Mouse (Mus musculus) Patski (cell line): Measurements from ENCODE around the gene Fank1. TPM values are rescaled to one million over a fixed set of nuclear protein-coding genes. Genes with fewer than 3 reads are reported as not detected.
A peak's percentile ranks its signal among the peaks of the same experiment; 100 is the strongest.

Experiments used
- ATAC-seq: fragments of 100-300 bp; one replicate; pipeline ENCODE4 v1.8.0; 2021
- CTCF ChIA-PET: fragments of 350-600 bp; sonication (Branson Sonifier 250); formaldehyde crosslinking; loops from one replicate; lab custom pipeline; 2022; ENCODE audit warnings: inconsistent platforms; lab: Charles Lee
- POLR2A ChIA-PET: fragments of 350-600 bp; sonication (Branson Sonifier 250); formaldehyde crosslinking; loops from one replicate; lab custom pipeline; 2022; ENCODE audit warnings: antibody characterized with exemption, inconsistent platforms; lab: Charles Lee
- DNase-seq: peaks from one replicate; pipeline ENCODE4 v3.0.0-alpha.2; 2011; ENCODE audit warnings: low read depth, low spot score
- H3K27me3 ChIP-seq: fragments of 371-371 bp; one replicate; pipeline ENCODE4 v1.5.1; 2021
- CTCF ChIP-seq: fragments of 100-300 bp; IDR thresholded peaks from one replicate; pipeline ENCODE4 v1.5.1; 2021
- in situ Hi-C: fragments of 300-500 bp; cut with MboI; formaldehyde crosslinking; loops from 3 replicates; pipeline ENCODE4 v1.11.1; 2018; ENCODE audit warnings: low pct_unique_long_range_greater_than_20kb, mixed read lengths
- polyA plus RNA-seq: library from polyadenylated mRNA; unstranded; gene quantifications from one replicate; pipeline ENCODE4 v1.2.3, GENCODE M21; 2021

Fank1 gene
- polyA plus RNA-seq, 1 experiment from 2014 or later = 2.4 TPM

DNA sequence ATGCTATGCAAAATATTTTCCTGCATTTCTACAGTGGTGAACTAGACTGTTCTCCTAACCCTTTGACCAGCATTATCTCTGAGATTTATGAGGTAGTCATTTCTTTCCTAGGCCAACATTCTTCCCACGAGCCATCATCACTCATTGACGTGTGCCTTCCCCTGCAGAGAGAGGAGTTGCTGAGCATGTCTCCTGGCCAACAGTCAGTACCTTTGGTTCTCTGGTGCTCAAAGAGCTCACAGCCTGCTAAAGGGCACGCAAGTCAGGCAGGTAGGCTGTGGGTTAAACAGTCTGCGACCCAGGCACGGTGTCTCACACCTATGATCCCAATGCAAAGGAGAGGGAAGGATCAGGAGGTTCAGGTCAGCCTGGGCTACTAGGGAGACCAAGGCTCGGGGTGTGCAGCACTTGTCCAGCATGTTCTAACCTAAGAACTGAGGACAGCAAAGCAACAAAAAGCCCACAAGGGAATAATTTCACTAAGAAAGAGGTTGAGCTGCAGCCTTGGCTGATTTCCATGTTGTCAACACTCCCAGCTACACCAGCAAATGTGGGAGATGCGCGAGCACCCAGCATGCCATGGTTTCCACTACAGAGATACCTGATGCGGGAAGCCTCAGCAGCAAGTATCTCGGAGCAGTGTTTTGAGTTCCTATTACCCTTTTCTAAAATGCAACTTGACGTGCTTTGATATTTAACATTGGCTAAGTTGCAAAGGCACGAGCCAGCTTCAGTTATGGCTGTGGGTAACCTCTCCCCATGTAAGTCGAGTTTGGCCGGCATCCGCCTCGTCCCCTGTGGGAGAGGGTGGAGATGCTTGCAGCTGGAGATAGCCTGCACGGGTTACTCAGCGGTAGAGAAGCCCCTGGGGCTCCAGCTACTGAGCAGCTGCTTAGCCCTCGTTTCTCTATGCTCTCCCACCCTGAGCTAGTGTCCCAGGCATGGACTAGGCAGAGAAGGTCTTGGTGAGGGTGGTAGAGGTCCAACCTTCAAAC is 112.6 kb downstream of the Fank1 start:
- DNase-seq (peak; percentile 47), ATAC-seq (peak; percentile 73)
- ChIA-PET POLR2A (interaction anchor here (1.2 kb wide), 1 partner anchor 10 kb away, joined by 3 read pairs; no protein-coding TSS in a partner anchor), CTCF (interaction anchor here (1.0 to 1.4 kb wide), 2 partner anchors 13 to 19 kb away, joined by 3 to 4 read pairs; no protein-coding TSS in a partner anchor)
- no peaks in the 10 kb centered on the region for H3K27me3 ChIP-seq
- no peak for TF ChIP-seq CTCF
- in situ Hi-C loops = no loop called here

DNA sequence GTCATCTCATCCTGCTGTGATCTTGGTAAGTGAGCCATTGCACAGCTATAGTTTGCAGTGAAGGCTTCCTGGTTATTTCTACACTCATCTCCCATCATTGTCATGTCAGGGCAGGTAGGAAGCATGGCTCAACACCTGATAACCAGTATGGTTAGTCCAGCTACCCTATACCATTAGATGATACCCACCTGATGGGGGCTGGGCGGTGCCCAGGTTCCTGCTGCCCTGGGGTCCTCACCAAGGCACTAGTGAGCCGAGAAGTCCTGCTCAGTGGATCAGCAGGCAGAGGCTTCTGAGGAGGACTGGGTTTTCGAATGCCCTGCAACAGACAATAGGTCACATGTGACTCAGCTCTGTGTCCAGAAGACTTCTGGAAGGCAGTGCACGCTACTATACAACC is 113.3 kb downstream of the Fank1 start:
- no peaks in the 10 kb centered on the region for H3K27me3 ChIP-seq
- ChIA-PET CTCF (interaction anchor here (1.4 kb wide), 1 partner anchor 18 kb away, joined by 4 read pairs; no protein-coding TSS in a partner anchor), POLR2A (no interaction called here)
- DNase-seq (no peak), ATAC-seq (no peak)
- TF ChIP-seq CTCF = no peak
- in situ Hi-C loops = no loop called here

- no peak for ATAC-seq
- in situ Hi-C loops = no loop called here
- no peak for TF ChIP-seq CTCF
- CTCF ChIA-PET = no interaction called here
- no peaks in the 10 kb centered on the region for H3K27me3 ChIP-seq
- POLR2A ChIA-PET = no interaction called here
- no peak for DNase-seq
Observed at GRCm38 (mm10) chr7:133891298-133891697, 114.6 kb downstream of the Fank1 start.

- POLR2A ChIA-PET = no interaction called here
- no peak for ATAC-seq
- TF ChIP-seq CTCF = no peak
- CTCF ChIA-PET = no interaction called here
- no peaks in the 10 kb centered on the region for H3K27me3 ChIP-seq
- DNase-seq = no peak
- in situ Hi-C loops = no loop called here
Observed at GRCm38 (mm10) chr7:133891796-133892195, 115.1 kb downstream of the Fank1 start.

DNA sequence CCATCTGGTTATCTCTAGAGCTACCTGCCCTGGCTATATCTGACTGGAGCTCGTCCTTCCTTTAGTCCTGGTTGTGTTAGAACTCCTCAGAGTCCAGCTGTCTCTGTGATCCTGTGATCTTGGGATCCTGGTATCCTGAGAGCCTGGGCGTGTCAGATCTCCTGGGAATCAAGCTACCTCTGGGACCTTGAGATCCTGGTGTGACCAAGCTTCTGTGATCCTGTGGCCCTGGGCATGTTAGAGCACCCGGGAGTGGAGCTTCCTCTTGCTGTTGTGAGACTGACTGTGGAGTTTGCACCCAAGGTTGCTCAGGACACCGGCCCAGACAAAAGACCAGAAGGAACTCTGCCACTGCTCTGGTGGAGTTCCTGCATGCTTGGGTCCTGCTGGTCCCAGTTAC is 122.7 kb downstream of the Fank1 start:
- ATAC-seq (no peak), DNase-seq (no peak)
- TF ChIP-seq CTCF = no peak
- no peaks in the 10 kb centered on the region for H3K27me3 ChIP-seq
- ChIA-PET CTCF (no interaction called here), POLR2A (no interaction called here)
- in situ Hi-C loops = no loop called here

DNA sequence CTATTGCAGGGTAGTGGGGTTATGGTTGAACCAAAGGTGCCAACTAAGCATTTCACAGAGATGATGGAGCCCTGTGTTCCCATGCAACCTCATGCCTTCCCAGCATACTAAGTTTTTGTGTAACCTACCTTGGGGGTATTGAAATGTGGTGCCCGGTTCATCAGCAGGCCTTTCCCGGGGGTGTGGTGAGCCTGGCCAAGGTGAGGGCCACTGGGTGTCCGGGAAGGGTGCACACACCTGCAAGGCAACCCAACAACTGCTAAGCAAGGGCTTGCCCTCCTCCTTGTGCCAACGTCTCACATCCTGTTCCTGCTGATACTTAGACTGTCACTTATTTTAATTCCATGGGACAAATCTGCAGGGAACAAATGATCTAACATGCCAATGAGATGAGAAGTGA is 132.3 kb downstream of the Fank1 start:
- no peak for DNase-seq
- no peak for TF ChIP-seq CTCF
- CTCF ChIA-PET = interaction anchor here (1.3 kb wide), 1 partner anchor 19 kb away, joined by 4 read pairs; no protein-coding TSS in a partner anchor
- in situ Hi-C loops = no loop called here
- POLR2A ChIA-PET = no interaction called here
- H3K27me3 ChIP-seq = no peaks in the 10 kb centered on the region
- ATAC-seq = no peak

DNA sequence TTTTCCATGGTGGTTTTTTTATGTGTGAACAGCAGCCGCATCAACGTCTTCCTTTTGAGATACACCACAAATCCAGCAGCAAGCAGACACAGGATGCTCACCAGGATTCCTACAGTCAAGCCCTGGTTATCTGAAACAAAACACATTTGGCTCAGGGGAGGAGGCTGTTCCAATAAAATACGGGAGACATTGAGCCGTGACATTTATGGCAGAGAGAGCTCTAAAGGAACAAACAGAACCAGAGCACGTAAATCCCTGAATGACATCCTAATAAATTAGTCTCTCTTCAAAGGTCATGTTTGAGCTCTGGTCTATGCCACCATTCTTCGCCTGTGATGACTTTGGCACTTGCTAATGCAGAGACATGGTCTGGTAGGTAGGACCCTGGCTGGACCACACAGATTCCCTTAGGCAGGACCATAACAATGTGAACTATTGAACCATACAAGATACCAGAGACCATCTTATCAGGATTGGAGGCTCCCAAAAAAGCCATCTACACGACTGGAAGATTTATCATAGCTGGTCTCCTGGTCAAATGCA is 133.2 kb downstream of the Fank1 start:
- in situ Hi-C loops = no loop called here
- no peak for DNase-seq
- ChIA-PET CTCF (no interaction called here), POLR2A (no interaction called here)
- ATAC-seq = no peak
- no peak for TF ChIP-seq CTCF
- H3K27me3 ChIP-seq = no peaks in the 10 kb centered on the region

DNA sequence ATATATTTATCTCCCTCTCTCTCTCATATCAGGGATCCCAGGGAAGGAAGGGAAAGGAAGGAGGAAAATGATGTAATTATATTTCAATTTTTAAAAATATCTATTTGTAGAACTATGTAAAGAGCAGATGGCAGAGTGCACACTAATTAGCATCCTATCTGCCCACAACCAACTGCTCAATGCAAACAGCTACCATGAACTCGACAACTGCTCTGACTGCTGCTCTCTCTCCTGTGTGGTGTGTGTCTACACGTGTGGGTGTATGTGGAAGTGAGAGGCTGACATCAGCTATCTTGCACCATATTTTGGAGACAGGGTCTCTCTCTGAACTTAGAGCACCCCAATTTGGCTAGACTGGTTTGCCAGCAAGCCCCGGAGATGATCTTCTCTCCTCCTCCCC is 135.2 kb downstream of the Fank1 start:
- CTCF ChIA-PET = no interaction called here
- POLR2A ChIA-PET = no interaction called here
- no peak for TF ChIP-seq CTCF
- ATAC-seq = no peak
- no peak for DNase-seq
- in situ Hi-C loops = no loop called here
- H3K27me3 ChIP-seq = no peaks in the 10 kb centered on the region

GRCm38 (mm10) chr7:133916230-133916629 is 139.6 kb downstream of the Fank1 start:
- in situ Hi-C loops = no loop called here
- ChIA-PET CTCF (no interaction called here), POLR2A (no interaction called here)
- TF ChIP-seq CTCF = no peak
- no peaks in the 10 kb centered on the region for H3K27me3 ChIP-seq
- ATAC-seq (no peak), DNase-seq (no peak)

- CTCF ChIA-PET = interaction anchor here (1.1 kb wide), 1 partner anchor 12 kb away, joined by 3 read pairs; no protein-coding TSS in a partner anchor
- H3K27me3 ChIP-seq = no peaks in the 10 kb centered on the region
- DNase-seq = no peak
- in situ Hi-C loops = no loop called here
- ATAC-seq = no peak
- POLR2A ChIA-PET = no interaction called here
- TF ChIP-seq CTCF = no peak
Observed at GRCm38 (mm10) chr7:133919306-133919705, 142.6 kb downstream of the Fank1 start.

GRCm38 (mm10) chr7:133919918-133920317 is 143.3 kb downstream of the Fank1 start:
- DNase-seq = no peak
- H3K27me3 ChIP-seq = no peaks in the 10 kb centered on the region
- ChIA-PET CTCF (interaction anchor here (1.1 kb wide), 1 partner anchor 13 kb away, joined by 3 read pairs; no protein-coding TSS in a partner anchor), POLR2A (no interaction called here)
- no peak for ATAC-seq
- in situ Hi-C loops = no loop called here
- TF ChIP-seq CTCF = no peak
